Comparison of ENCODE assay signal across 8 mouse cellular contexts in the genomic region with DNA sequence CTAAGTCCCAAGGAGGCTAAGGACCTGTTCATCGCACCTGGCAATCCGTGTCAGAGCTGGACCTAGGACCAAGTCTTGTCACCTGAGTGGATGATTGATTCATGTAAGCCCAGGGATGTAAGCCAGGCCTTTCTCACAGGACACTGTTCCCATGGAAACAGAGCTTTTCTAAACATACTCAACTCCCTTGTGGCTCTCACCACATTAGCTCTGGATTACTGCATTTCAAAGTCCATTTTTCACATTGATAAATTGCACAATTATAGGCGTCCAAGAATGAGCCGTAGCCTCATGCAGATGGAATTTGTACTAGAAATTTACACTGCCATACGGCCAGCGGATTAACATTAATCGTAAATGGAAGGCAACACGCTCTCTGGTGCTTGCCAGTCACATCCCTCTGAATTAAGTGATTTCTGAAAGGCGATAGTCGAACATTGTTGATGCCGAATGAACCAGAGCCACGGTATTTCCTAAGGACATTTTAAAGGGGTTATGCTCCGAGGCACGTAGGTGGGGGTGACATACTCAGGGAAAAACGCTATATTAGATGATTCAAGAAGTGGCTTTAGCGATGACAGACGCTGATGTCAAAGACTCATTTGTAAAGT. TPM values are rescaled to one million over a fixed set of nuclear protein-coding genes. Genes with fewer than 3 reads are reported as not detected.
DNase-seq lines count a peak whose midpoint lies in the region; ATAC-seq lines count a peak whose summit lies in the region.

No protein-coding gene starts in this region.

- H3K27ac ChIP-seq in heart, embryonic 13.5 days (replicated peaks): peak overlapping the region; percentile 39; the same call in 1 of the 2 replicates
- H3K27ac ChIP-seq in heart, embryonic 12.5 days (ENCODE audit: poor library complexity, severe bottlenecking): no peak overlapping the region
- H3K27ac ChIP-seq in hindbrain, embryonic 11.5 days (ENCODE audit: low read depth, low read length): no peak overlapping the region
- no peak overlapping the region for H3K27ac ChIP-seq in neural tube, embryonic 11.5 days (ENCODE audit: low read depth, low read length)

- WGBS in heart, embryonic 13.5 days: 60% methylated on average over 17 of the region's 17 CpGs
- 68% methylated on average over 17 of the region's 17 CpGs for WGBS in heart, embryonic 12.5 days
- WGBS in hindbrain, embryonic 11.5 days: 45% methylated on average over 17 of the region's 17 CpGs
- WGBS in neural tube, embryonic 11.5 days: 41% methylated on average over 17 of the region's 17 CpGs

- H3K27me3 ChIP-seq in heart, embryonic 13.5 days (replicated peaks): no peaks in the 10 kb centered on the region
- H3K27me3 ChIP-seq in heart, embryonic 12.5 days (replicated peaks): no peaks in the 10 kb centered on the region
- no peaks in the 10 kb centered on the region for H3K27me3 ChIP-seq in hindbrain, embryonic 11.5 days (ENCODE audit: control insufficient read depth, insufficient read depth, low read length)
- H3K27me3 ChIP-seq in neural tube, embryonic 11.5 days (ENCODE audit: control insufficient read depth, insufficient read depth, low read length): no peaks in the 10 kb centered on the region

- H3K4me3 ChIP-seq in heart, embryonic 13.5 days: no peak overlapping the region
- H3K4me3 ChIP-seq in heart, embryonic 12.5 days: no peak overlapping the region
- no peak overlapping the region for H3K4me3 ChIP-seq in hindbrain, embryonic 11.5 days (ENCODE audit: low read depth, low read length)
- H3K4me3 ChIP-seq in neural tube, embryonic 11.5 days (ENCODE audit: low read depth, low read length): no peak overlapping the region

- H3K4me2 ChIP-seq in heart, embryonic 13.5 days: no peak overlapping the region
- H3K4me2 ChIP-seq in heart, embryonic 12.5 days: no peak overlapping the region
- no peak overlapping the region for H3K4me2 ChIP-seq in hindbrain, embryonic 11.5 days (replicated peaks; ENCODE audit: low read depth, low read length)
- no peak overlapping the region for H3K4me2 ChIP-seq in neural tube, embryonic 11.5 days (ENCODE audit: low read depth)

- no peak for ATAC-seq in heart, embryonic 13.5 days (ENCODE audit: extremely low read depth, insufficient number of reproducible peaks, low FRiP score, low TSS enrichment)
- ATAC-seq in heart, embryonic 12.5 days (ENCODE audit: insufficient number of reproducible peaks, low FRiP score): no peak
- ATAC-seq in hindbrain, embryonic 11.5 days (ENCODE audit: low FRiP score): peak; percentile 86
- peak; percentile 74 for ATAC-seq in neural tube, embryonic 11.5 days (ENCODE audit: insufficient read depth, low FRiP score, low TSS enrichment)

- peak; percentile 36 for DNase-seq in brain, embryonic 18.5 days (ENCODE audit: low read depth, low spot score)
- DNase-seq in hindbrain, embryonic 11.5 days (ENCODE audit: low spot score): peak; percentile 64
- peak; percentile 44 for DNase-seq in neural tube, embryonic 11.5 days (ENCODE audit: low spot score)
- DNase-seq in adrenal gland, adult 2 months: no peak
- no peak for DNase-seq in adrenal gland, postnatal 25 days
- DNase-seq in right cerebral cortex, adult 2 months (ENCODE audit: low spot score in 2 of 2): no peak

- no peak overlapping the region for H3K9ac ChIP-seq in heart, embryonic 13.5 days
- no peak overlapping the region for H3K9ac ChIP-seq in heart, embryonic 12.5 days
- no peak overlapping the region for H3K9ac ChIP-seq in hindbrain, embryonic 11.5 days (ENCODE audit: low read depth, low read length)
- H3K9ac ChIP-seq in neural tube, embryonic 11.5 days (ENCODE audit: low read length): no peak overlapping the region

- H3K9me3 ChIP-seq in heart, embryonic 13.5 days: peaks cover 4% of the 10 kb centered on the region; the same call in 1 of the 2 replicates
- 0 out of 2 replicates have a peak, but pooled peaks cover 3% of the 10 kb centered on the region for H3K9me3 ChIP-seq in heart, embryonic 12.5 days (replicated peaks)
- no peaks in the 10 kb centered on the region for H3K9me3 ChIP-seq in hindbrain, embryonic 11.5 days (ENCODE audit: control insufficient read depth, low read length)
- H3K9me3 ChIP-seq in neural tube, embryonic 11.5 days (ENCODE audit: control insufficient read depth, low read length): no peaks in the 10 kb centered on the region

- H3K4me1 ChIP-seq in heart, embryonic 13.5 days: peaks cover 19% of the 10 kb centered on the region
- H3K4me1 ChIP-seq in heart, embryonic 12.5 days (replicated peaks): peaks cover 4% of the 10 kb centered on the region; the same call in 1 of the 2 replicates
- peaks cover 12% of the 10 kb centered on the region for H3K4me1 ChIP-seq in hindbrain, embryonic 11.5 days (replicated peaks; ENCODE audit: control insufficient read depth, insufficient read depth, low read length)
- H3K4me1 ChIP-seq in neural tube, embryonic 11.5 days (ENCODE audit: control insufficient read depth, insufficient read depth, low read length): peaks cover 15% of the 10 kb centered on the region; the same call in 1 of the 2 replicates

- H3K36me3 ChIP-seq in heart, embryonic 13.5 days: no peaks in the 10 kb centered on the region
- no peaks in the 10 kb centered on the region for H3K36me3 ChIP-seq in heart, embryonic 12.5 days
- H3K36me3 ChIP-seq in hindbrain, embryonic 11.5 days (ENCODE audit: control insufficient read depth, insufficient read depth, low read length): no peaks in the 10 kb centered on the region
- no peaks in the 10 kb centered on the region for H3K36me3 ChIP-seq in neural tube, embryonic 11.5 days (ENCODE audit: control insufficient read depth, insufficient read depth, low read length)

RNA-seq across cellular contexts. Expression of a gene that starts 23.7 kb away (rescaled TPM):
- polyA plus RNA-seq in heart, embryonic 13.5 days (2015; fragmentation: Nextera tagmentation; extraction: Ambion mirVana): 43.6 and 50.1 TPM in 2 replicates
- 44.2 and 51.4 TPM in 2 replicates for polyA plus RNA-seq in heart, embryonic 12.5 days (2016; fragmentation: Nextera tagmentation; extraction: Ambion mirVana)
- 55.7 and 57.1 TPM in 2 replicates for polyA plus RNA-seq in hindbrain, embryonic 11.5 days (2014; fragmentation: Nextera tagmentation; extraction: Ambion mirVana)
- polyA plus RNA-seq in neural tube, embryonic 11.5 days (2014; fragmentation: Nextera tagmentation; extraction: Ambion mirVana): 49.6 and 54.2 TPM in 2 replicates
- 10 to 100 TPM; 26.8 to 41.6 TPM for total RNA-seq in adrenal gland, adult 2 months (2021)
- polyA plus RNA-seq in adrenal gland, adult 2 months (2012; rRNA removed): 2.6 TPM in 2 replicates
- total RNA-seq in adrenal gland, postnatal 25 days (2021): 37.2 and 41.8 TPM in 2 replicates

RNA-seq across cellular contexts. Expression of a gene that starts 23.9 kb away (rescaled TPM):
- polyA plus RNA-seq in heart, embryonic 13.5 days (2015; fragmentation: Nextera tagmentation; extraction: Ambion mirVana): 224 and 259 TPM in 2 replicates
- 227 and 238 TPM in 2 replicates for polyA plus RNA-seq in heart, embryonic 12.5 days (2016; fragmentation: Nextera tagmentation; extraction: Ambion mirVana)
- 160 and 165 TPM in 2 replicates for polyA plus RNA-seq in hindbrain, embryonic 11.5 days (2014; fragmentation: Nextera tagmentation; extraction: Ambion mirVana)
- 154 and 156 TPM in 2 replicates for polyA plus RNA-seq in neural tube, embryonic 11.5 days (2014; fragmentation: Nextera tagmentation; extraction: Ambion mirVana)
- 100 to 1,000 TPM; 386 to 423 TPM for total RNA-seq in adrenal gland, adult 2 months (2021)
- 31.7 and 41.1 TPM in 2 replicates for polyA plus RNA-seq in adrenal gland, adult 2 months (2012; rRNA removed)
- 304 and 351 TPM in 2 replicates for total RNA-seq in adrenal gland, postnatal 25 days (2021)

Comparison
In these comparisons a context has a peak if more than half of its experiments do, and no peak if none do; other contexts are left out.
1. ATAC-seq: peak in hindbrain, embryonic 11.5 days (single experiment) and neural tube, embryonic 11.5 days (single experiment); none in heart, embryonic 13.5 days (single experiment) and heart, embryonic 12.5 days (single experiment).
2. DNase-seq: peak in brain, embryonic 18.5 days (single experiment), hindbrain, embryonic 11.5 days (single experiment) and neural tube, embryonic 11.5 days (single experiment); none in adrenal gland, adult 2 months (single experiment), adrenal gland, postnatal 25 days (single experiment) and right cerebral cortex, adult 2 months (0 of 2).
3. RNA of a gene that starts 23.7 kb away (polyA plus RNA-seq): 55.7 to 57.1 TPM in hindbrain, embryonic 11.5 days, 49.6 to 54.2 TPM in neural tube, embryonic 11.5 days, 44.2 to 51.4 TPM in heart, embryonic 12.5 days and 43.6 to 50.1 TPM in heart, embryonic 13.5 days; 2.6 TPM in adrenal gland, adult 2 months; every median in the first group is over 10 times any median in the second.